In the genomic region with DNA sequence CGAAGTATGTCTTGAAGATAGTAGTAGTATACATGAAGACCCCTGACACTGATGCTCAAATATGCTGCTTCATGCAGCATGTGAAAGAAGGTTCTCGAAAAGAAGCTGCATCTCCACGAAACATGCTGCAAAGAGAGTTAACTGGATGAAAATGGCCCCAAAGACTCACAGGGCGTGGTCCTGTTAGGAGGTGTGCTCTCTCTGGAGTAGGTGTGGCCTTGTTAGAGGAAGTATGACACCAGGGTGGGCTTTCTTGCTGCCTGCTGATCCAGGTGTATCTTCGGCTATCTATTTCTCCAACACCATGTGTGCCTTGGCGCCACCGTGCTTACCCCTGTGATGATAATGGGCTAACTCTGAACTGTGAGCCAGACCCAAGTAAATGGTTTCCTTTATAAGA, we compare ENCODE assay signal across 17 mouse cellular contexts.
DNase-seq lines count a peak whose midpoint lies in the region; ATAC-seq and TF ChIP-seq lines count a peak whose summit lies in the region.
"Had no signal": no experiment of that assay in that cellular context is flagged by ENCODE, and none has a peak within 500 bp of the region (broad histone marks: within the 10 kb centered on the region; RNA-seq: fewer than 3 reads in every experiment).

No protein-coding gene starts in this region.

- ATAC-seq in intestine, embryonic 14.5 days (replicated peaks; ENCODE audit: low FRiP score, low TSS enrichment, low read depth), result no peak
- ATAC-seq in intestine, embryonic 16.5 days, result no peak
- ATAC-seq in neural tube, embryonic 13.5 days (ENCODE audit: low read depth), result no peak
- ATAC-seq in neural tube, embryonic 15.5 days (ENCODE audit: low FRiP score), result no peak
- ATAC-seq in limb, embryonic 11.5 days (ENCODE audit: insufficient number of reproducible peaks, low FRiP score, low TSS enrichment, low read depth), result no peak
- ATAC-seq: intestine, embryonic 15.5 days had no signal

- TF ChIP-seq POLR2A in thymus, adult 2 months (IDR thresholded peaks at IDR 0.05; ENCODE audit: control insufficient read depth, extremely low read depth, insufficient read depth, low read length, poor library complexity), result no peak

- no peaks in the 10 kb centered on the region for H3K36me3 ChIP-seq in intestine, embryonic 14.5 days (ENCODE audit: control insufficient read depth, insufficient read depth, low read length)
- no peaks in the 10 kb centered on the region for H3K36me3 ChIP-seq in intestine, embryonic 16.5 days (ENCODE audit: control insufficient read depth, insufficient read depth, low read length)
- H3K36me3 ChIP-seq in neural tube, embryonic 13.5 days, result no peaks in the 10 kb centered on the region
- H3K36me3 ChIP-seq in neural tube, embryonic 15.5 days, result no peaks in the 10 kb centered on the region
- H3K36me3 ChIP-seq in limb, embryonic 11.5 days (ENCODE audit: control insufficient read depth, insufficient read depth, low read length), result no peaks in the 10 kb centered on the region
- H3K36me3 ChIP-seq in thymus, adult 2 months (ENCODE audit: control insufficient read depth, insufficient read depth, low read length), result no peaks in the 10 kb centered on the region
- H3K36me3 ChIP-seq: heart, embryonic 10.5 days; hindbrain, embryonic 10.5 days; intestine, embryonic 15.5 days had no signal

- no peak overlapping the region for H3K4me3 ChIP-seq in intestine, embryonic 14.5 days (ENCODE audit: low read depth, low read length)
- H3K4me3 ChIP-seq in intestine, embryonic 16.5 days (ENCODE audit: low read length), result no peak overlapping the region
- H3K4me3 ChIP-seq in neural tube, embryonic 13.5 days, result no peak overlapping the region
- no peak overlapping the region for H3K4me3 ChIP-seq in neural tube, embryonic 15.5 days (replicated peaks)
- no peak overlapping the region for H3K4me3 ChIP-seq in limb, embryonic 11.5 days (ENCODE audit: low read depth, low read length)
- no peak overlapping the region for H3K4me3 ChIP-seq in thymus, adult 2 months (ENCODE audit: control insufficient read depth, insufficient read depth, low read length)
- H3K4me3 ChIP-seq: heart, embryonic 10.5 days; hindbrain, embryonic 10.5 days; intestine, embryonic 15.5 days had no signal

- no peak for TF ChIP-seq CTCF in thymus, adult 2 months (IDR thresholded peaks at IDR 0.05; ENCODE audit: borderline replicate concordance, control insufficient read depth, extremely low read depth, insufficient read depth, low read length, poor library complexity)

- peak overlapping the region; percentile 69; the same call in 1 of the 2 replicates for H3K27ac ChIP-seq in intestine, embryonic 14.5 days (ENCODE audit: low read depth)
- no peak overlapping the region for H3K27ac ChIP-seq in intestine, embryonic 16.5 days (ENCODE audit: low read length)
- H3K27ac ChIP-seq in neural tube, embryonic 13.5 days (replicated peaks), result peak overlapping the region; percentile 78; the same call in 1 of the 2 replicates
- H3K27ac ChIP-seq in neural tube, embryonic 15.5 days (replicated peaks), result no peak overlapping the region
- H3K27ac ChIP-seq in limb, embryonic 11.5 days (replicated peaks; ENCODE audit: low read depth, low read length), result no peak overlapping the region
- no peak overlapping the region for H3K27ac ChIP-seq in thymus, adult 2 months (ENCODE audit: control insufficient read depth, insufficient read depth, low read length)
- H3K27ac ChIP-seq: intestine, embryonic 15.5 days had no signal

- H3K9me3 ChIP-seq in intestine, embryonic 14.5 days (ENCODE audit: control insufficient read depth, low read length), result no peaks in the 10 kb centered on the region
- no peaks in the 10 kb centered on the region for H3K9me3 ChIP-seq in intestine, embryonic 16.5 days (ENCODE audit: control insufficient read depth, low read length)
- H3K9me3 ChIP-seq in neural tube, embryonic 13.5 days, result no peaks in the 10 kb centered on the region
- no peaks in the 10 kb centered on the region for H3K9me3 ChIP-seq in neural tube, embryonic 15.5 days (replicated peaks)
- H3K9me3 ChIP-seq in limb, embryonic 11.5 days (ENCODE audit: control insufficient read depth, low read length), result no peaks in the 10 kb centered on the region
- H3K9me3 ChIP-seq: heart, embryonic 10.5 days; hindbrain, embryonic 10.5 days; intestine, embryonic 15.5 days had no signal

- H3K27me3 ChIP-seq in intestine, embryonic 14.5 days (replicated peaks; ENCODE audit: control insufficient read depth, insufficient read depth, low read length), result no peaks in the 10 kb centered on the region
- no peaks in the 10 kb centered on the region for H3K27me3 ChIP-seq in intestine, embryonic 16.5 days (replicated peaks; ENCODE audit: control insufficient read depth, insufficient read depth, low read length)
- H3K27me3 ChIP-seq in neural tube, embryonic 13.5 days, result no peaks in the 10 kb centered on the region
- no peaks in the 10 kb centered on the region for H3K27me3 ChIP-seq in neural tube, embryonic 15.5 days (replicated peaks)
- no peaks in the 10 kb centered on the region for H3K27me3 ChIP-seq in limb, embryonic 11.5 days (ENCODE audit: control insufficient read depth, insufficient read depth, low read length)
- H3K27me3 ChIP-seq in thymus, adult 2 months (ENCODE audit: control insufficient read depth, insufficient read depth, low read length), result no peaks in the 10 kb centered on the region
- H3K27me3 ChIP-seq: intestine, embryonic 15.5 days had no signal

- H3K9ac ChIP-seq in intestine, embryonic 14.5 days (ENCODE audit: low read length), result no peak overlapping the region
- H3K9ac ChIP-seq in intestine, embryonic 16.5 days (ENCODE audit: low read depth, low read length), result no peak overlapping the region
- H3K9ac ChIP-seq in neural tube, embryonic 13.5 days, result no peak overlapping the region
- H3K9ac ChIP-seq in neural tube, embryonic 15.5 days (replicated peaks), result no peak overlapping the region
- no peak overlapping the region for H3K9ac ChIP-seq in limb, embryonic 11.5 days (ENCODE audit: low read length)
- H3K9ac ChIP-seq: intestine, embryonic 15.5 days had no signal

- WGBS in intestine, embryonic 14.5 days, result 94% methylated on average over 7 of the region's 7 CpGs
- WGBS in intestine, embryonic 16.5 days, result 90% methylated on average over 7 of the region's 7 CpGs
- WGBS in neural tube, embryonic 13.5 days, result 95% methylated on average over 7 of the region's 7 CpGs
- 97% methylated on average over 7 of the region's 7 CpGs for WGBS in neural tube, embryonic 15.5 days
- WGBS in limb, embryonic 11.5 days, result 89% methylated on average over 7 of the region's 7 CpGs
- 95% methylated on average over 7 of the region's 7 CpGs for WGBS in thymus, adult 2 months

- H3K4me1 ChIP-seq in intestine, embryonic 14.5 days (replicated peaks; ENCODE audit: control insufficient read depth, insufficient read depth, low read length), result peaks cover 36% of the 10 kb centered on the region
- peaks cover 39% of the 10 kb centered on the region for H3K4me1 ChIP-seq in intestine, embryonic 16.5 days (ENCODE audit: control insufficient read depth, insufficient read depth, low read length)
- peaks cover 64% of the 10 kb centered on the region for H3K4me1 ChIP-seq in neural tube, embryonic 13.5 days (replicated peaks)
- H3K4me1 ChIP-seq in neural tube, embryonic 15.5 days, result peaks cover 59% of the 10 kb centered on the region
- H3K4me1 ChIP-seq in limb, embryonic 11.5 days (ENCODE audit: control insufficient read depth, insufficient read depth, low read length), result peaks cover 45% of the 10 kb centered on the region
- H3K4me1 ChIP-seq in thymus, adult 2 months (replicated peaks; ENCODE audit: control insufficient read depth, insufficient read depth, low read length), result peaks cover 25% of the 10 kb centered on the region

- DNase-seq in intestine, embryonic 14.5 days (ENCODE audit: low spot score), result peak; percentile 49
- peak; percentile 21 for DNase-seq in limb, embryonic 11.5 days (ENCODE audit: low spot score)
- no peak for DNase-seq in thymus, adult 2 months
- DNase-seq in ovary, postnatal 14 days (ENCODE audit: low spot score), result no peak
- DNase-seq: adrenal gland, postnatal 36 days; cerebellum, postnatal 10 days; embryo, embryonic 11 days; gastrocnemius, postnatal 14 days; kidney, postnatal 4 days; liver; lung, adult 2 months had no signal

- H3K4me2 ChIP-seq in intestine, embryonic 14.5 days (ENCODE audit: low read length), result no peak overlapping the region
- H3K4me2 ChIP-seq in intestine, embryonic 16.5 days (ENCODE audit: low read depth, low read length), result no peak overlapping the region
- no peak overlapping the region for H3K4me2 ChIP-seq in neural tube, embryonic 13.5 days
- no peak overlapping the region for H3K4me2 ChIP-seq in neural tube, embryonic 15.5 days
- no peak overlapping the region for H3K4me2 ChIP-seq in limb, embryonic 11.5 days (ENCODE audit: low read depth, severe bottlenecking)
- H3K4me2 ChIP-seq: intestine, embryonic 15.5 days had no signal

Comparison
In these comparisons a context has a peak if more than half of its experiments do, and no peak if none do; other contexts are left out.
1. H3K27ac ChIP-seq: peak in intestine, embryonic 14.5 days (single experiment) and neural tube, embryonic 13.5 days (single experiment); none in intestine, embryonic 16.5 days (single experiment), neural tube, embryonic 15.5 days (single experiment), limb, embryonic 11.5 days (single experiment) and thymus, adult 2 months (single experiment).
2. DNase-seq: peak in intestine, embryonic 14.5 days (single experiment) and limb, embryonic 11.5 days (single experiment); none in thymus, adult 2 months (single experiment) and ovary, postnatal 14 days (single experiment).